Mouse (Mus musculus): ENCODE measurements at regions not wholly inside any gene's neighbourhood (a gene's known extent, or its start where the extent isn't known, plus 50 kb on each side); places are given as distances from the start of the nearest gene placed in this dataset.
"Not testable (repeated sequence)": the region's sequence is repeated elsewhere in the genome, so short reads cannot be mapped to it uniquely, and the experiment has no call there.

GRCm38 (mm10) chr12:10445738-10446137 is 55.2 kb downstream of the Rdh14 start:
- intact Hi-C loops (cut with DNase I), result loop anchor here (10.0 kb wide), 1 partner anchor 1281 kb away; no protein-coding TSS in a partner anchor
- DNase-seq, result no peak

DNA sequence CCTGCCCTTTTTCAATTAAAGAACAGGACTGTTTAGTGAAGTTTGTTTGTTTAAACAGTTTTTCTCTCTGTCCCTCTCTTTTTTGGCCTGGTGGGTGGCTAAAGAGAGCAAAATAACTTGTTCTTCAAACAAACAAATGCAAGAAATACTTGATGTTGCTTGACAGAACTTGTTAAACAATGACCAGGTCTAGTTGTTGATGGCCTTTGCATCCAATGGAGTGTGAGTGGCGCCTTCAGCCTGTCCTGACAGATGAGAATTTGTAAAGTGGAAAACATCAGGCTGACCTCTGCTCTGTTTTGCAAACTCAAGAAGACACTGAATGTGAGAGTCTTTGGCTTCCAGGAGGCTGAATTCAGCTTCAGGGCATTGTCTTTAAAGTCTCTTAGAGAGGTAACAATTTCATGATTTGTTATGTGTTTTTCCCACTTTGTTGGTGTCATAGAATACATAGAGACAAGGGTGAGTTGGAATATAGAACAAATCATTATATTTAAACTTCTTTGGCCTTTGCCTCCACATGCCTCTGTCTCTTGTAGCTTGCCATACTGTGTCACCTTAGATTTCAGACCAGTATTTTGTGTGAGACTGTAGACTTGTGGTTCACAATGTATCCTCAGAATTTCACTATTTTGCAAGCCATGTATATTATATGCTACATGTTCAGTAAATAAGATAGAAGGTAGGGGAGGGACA is 67.5 kb downstream of the Rdh14 start:
- no peak for DNase-seq
- intact Hi-C loops (cut with DNase I), result no loop called here

GRCm38 (mm10) chr12:10461796-10462195 is 71.2 kb downstream of the Rdh14 start:
- no peak for DNase-seq
- intact Hi-C loops (cut with DNase I), result no loop called here

- intact Hi-C loops (cut with DNase I), result no loop called here
- peak; percentile 28 to 41 for DNase-seq
Observed at GRCm38 (mm10) chr12:10462956-10463355, 72.4 kb downstream of the Rdh14 start.

DNA sequence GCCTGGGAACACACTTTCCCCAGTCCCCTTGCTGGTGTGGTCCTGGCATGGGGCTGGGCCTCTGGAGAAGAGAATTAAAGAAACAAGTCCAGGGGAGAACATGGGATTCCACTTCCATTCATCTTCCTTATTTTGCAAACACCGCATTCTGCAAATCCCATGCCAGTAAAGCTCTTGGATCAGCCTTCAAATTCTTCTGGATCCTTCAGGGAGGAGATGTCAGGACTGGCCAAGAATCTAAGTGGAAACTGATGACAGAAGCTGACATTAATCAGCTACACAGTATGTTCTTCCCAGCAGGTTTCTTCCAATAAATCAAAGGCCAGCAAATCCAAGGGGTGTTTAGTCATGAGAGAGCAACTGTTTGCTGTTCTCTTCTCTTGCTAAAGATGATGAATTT is 83.4 kb downstream of the Rdh14 start:
- intact Hi-C loops (cut with DNase I), result no loop called here
- peak; percentile 26 to 31 for DNase-seq

- DNase-seq, result no peak
- intact Hi-C loops (cut with DNase I), result no loop called here
Observed at GRCm38 (mm10) chr12:10480781-10481180, 90.2 kb downstream of the Rdh14 start.

GRCm38 (mm10) chr12:10482294-10483010 is 91.9 kb downstream of the Rdh14 start:
- intact Hi-C loops (cut with DNase I), result no loop called here

GRCm38 (mm10) chr12:10506721-10507120 is 116.1 kb downstream of the Rdh14 start:
- intact Hi-C loops (cut with DNase I), result no loop called here

More at GRCm38 (mm10) chr12:10482294-10483010, 91.9 kb downstream of the Rdh14 start:
- DNase-seq, result no peak

DNA sequence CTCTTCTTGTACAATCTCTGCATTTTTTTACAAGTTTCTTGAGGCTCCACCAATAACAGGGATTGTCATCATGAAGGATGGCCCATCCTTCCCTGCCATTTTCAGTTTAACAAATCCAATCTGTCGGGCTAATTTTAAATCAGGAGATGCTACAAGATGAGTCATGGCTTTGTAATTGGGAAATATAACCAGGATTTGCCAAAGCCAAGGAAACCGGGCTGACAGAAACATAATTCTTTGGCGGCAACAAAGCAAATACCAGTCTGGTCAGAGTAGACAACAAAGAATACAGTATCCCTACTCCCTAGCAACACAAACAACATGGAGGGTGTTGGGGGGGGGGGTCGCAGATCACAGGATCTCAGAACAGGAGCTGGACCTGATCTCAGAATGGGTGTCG is 123.0 kb downstream of the Rdh14 start:
- intact Hi-C loops (cut with DNase I), result no loop called here
- peak; percentile 29 to 37 for DNase-seq

More at GRCm38 (mm10) chr12:10506721-10507120, 116.1 kb downstream of the Rdh14 start:
- DNase-seq, result no peak

- intact Hi-C loops (cut with DNase I), result no loop called here
- peak; percentile 64 to 69 for DNase-seq
Observed at GRCm38 (mm10) chr12:10514278-10514677, 123.7 kb downstream of the Rdh14 start.

GRCm38 (mm10) chr12:10524509-10525286 is 134.1 kb downstream of the Rdh14 start:
- intact Hi-C loops (cut with DNase I), result no loop called here
- peak; percentile 61 to 62 for DNase-seq

GRCm38 (mm10) chr12:10525934-10526333 is 135.4 kb downstream of the Rdh14 start:
- intact Hi-C loops (cut with DNase I), result no loop called here
- DNase-seq, result no peak

GRCm38 (mm10) chr12:10529077-10529476 is 138.5 kb downstream of the Rdh14 start:
- DNase-seq, result no peak
- intact Hi-C loops (cut with DNase I), result no loop called here

DNA sequence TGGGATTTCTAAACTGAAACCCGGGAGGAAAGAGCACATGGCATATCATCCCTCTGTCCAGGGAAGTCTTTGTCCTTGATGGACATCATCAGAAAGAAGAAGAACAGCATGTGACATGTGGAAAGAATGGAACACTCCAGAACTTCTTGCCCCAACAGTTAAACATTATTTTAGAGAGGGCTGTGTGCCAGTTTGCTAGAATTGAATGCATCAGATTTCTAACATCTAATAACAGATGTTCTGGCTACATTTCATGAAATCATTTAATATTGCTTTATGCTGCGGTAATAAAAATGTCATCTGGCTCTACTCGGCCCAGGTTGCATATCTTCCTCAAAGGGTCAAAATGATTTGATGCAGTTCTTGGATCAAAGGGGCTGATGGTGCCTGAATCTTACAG is 140.4 kb downstream of the Rdh14 start:
- intact Hi-C loops (cut with DNase I), result loop anchor here (10.0 kb wide), 1 partner anchor 306 kb away; no protein-coding TSS in a partner anchor
- DNase-seq, result no peak

- intact Hi-C loops (cut with DNase I), result loop anchor here (10.0 kb wide), 1 partner anchor 309 kb away; no protein-coding TSS in a partner anchor
- no peak for DNase-seq
Observed at GRCm38 (mm10) chr12:10533971-10534370, 143.4 kb downstream of the Rdh14 start.

DNA sequence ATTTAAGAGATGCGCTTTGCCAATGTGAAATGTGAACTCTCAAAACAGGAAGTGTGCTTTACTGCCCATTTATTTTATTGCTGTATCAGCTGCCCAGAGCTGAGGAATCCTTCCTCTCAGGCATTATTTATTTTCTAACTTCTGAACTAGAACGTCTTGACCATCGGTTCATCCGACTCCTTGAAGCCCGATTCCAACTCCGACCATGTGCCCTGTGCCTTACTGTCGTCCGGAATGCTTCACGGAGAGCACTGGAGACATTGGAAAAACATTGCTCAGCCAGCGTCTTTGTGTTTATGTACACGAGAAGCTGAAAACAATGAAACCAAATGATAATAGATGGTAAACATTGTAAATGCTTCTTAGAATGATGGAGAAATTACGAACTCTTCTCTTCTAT is 145.7 kb downstream of the Rdh14 start:
- intact Hi-C loops (cut with DNase I), result loop anchor here (2.0 to 10.0 kb wide), 5 partner anchors 99 to 1483 kb away; partner anchors contain the start of gene Osr1
- no peak for DNase-seq

- DNase-seq, result peak; percentile 54 to 82
- intact Hi-C loops (cut with DNase I), result loop anchor here (2.0 to 10.0 kb wide), 5 partner anchors 100 to 1484 kb away; partner anchors contain the start of gene Osr1
Observed at GRCm38 (mm10) chr12:10537069-10537468, 146.5 kb downstream of the Rdh14 start.

- intact Hi-C loops (cut with DNase I), result no loop called here
- no peak for DNase-seq
Observed at GRCm38 (mm10) chr12:10549481-10550201, 159.1 kb downstream of the Rdh14 start.

GRCm38 (mm10) chr12:10554701-10555100 is 164.1 kb downstream of the Rdh14 start:
- DNase-seq; intact Hi-C loops (cut with DNase I): not testable (repeated sequence)

- intact Hi-C loops (cut with DNase I), result no loop called here
Observed at GRCm38 (mm10) chr12:10562966-10563365, 172.4 kb downstream of the Rdh14 start.

More at GRCm38 (mm10) chr12:10562966-10563365, 172.4 kb downstream of the Rdh14 start:
- DNase-seq, result no peak

Measured in heart, postnatal 10 days (tissue).